Mouse (Mus musculus) forebrain, embryonic 11.5 days (tissue): ENCODE results near the gene Oosp2. TPM values are rescaled to one million over a fixed set of nuclear protein-coding genes. Genes with fewer than 3 reads are reported as not detected.

Source experiments
- ATAC-seq: fragments of 200-750 bp; cut with Nextera tagmentation; replicated peaks from 2 replicates; pipeline ENCODE4 v1.8.0; 2017; ENCODE audit warnings: moderate TSS enrichment; ENCODE audit not compliant: low FRiP score
- DNase-seq: peaks from one replicate; pipeline ENCODE4 v3.0.0-alpha.2; 2017; ENCODE audit warnings: low spot score
- H3K27ac ChIP-seq: fragments of 300-500 bp; sonication (generic); 2 replicates; pipeline ENCODE4 v1.5.1; 2014; ENCODE audit warnings: low read depth, low read length
- H3K27me3 ChIP-seq: fragments of 300-500 bp; sonication (generic); 2 replicates; pipeline ENCODE4 v1.6.1; 2014; ENCODE audit warnings: mild to moderate bottlenecking, low read length, mixed read lengths; ENCODE audit not compliant: control insufficient read depth, insufficient read depth
- H3K36me3 ChIP-seq: fragments of 300-500 bp; sonication (generic); 2 replicates; pipeline ENCODE4 v1.6.1; 2014; ENCODE audit warnings: mild to moderate bottlenecking, low read length, moderate library complexity, mixed read lengths; ENCODE audit not compliant: control insufficient read depth, insufficient read depth
- H3K4me1 ChIP-seq: fragments of 300-500 bp; sonication (generic); replicated peaks from 2 replicates; pipeline ENCODE4 v1.6.1; 2014; ENCODE audit warnings: low read length, mixed read lengths; ENCODE audit not compliant: control insufficient read depth, insufficient read depth
- H3K4me2 ChIP-seq: fragments of 300-500 bp; sonication (generic); 2 replicates; pipeline ENCODE4 v1.6.1; 2014; ENCODE audit warnings: low read depth, mild to moderate bottlenecking, low read length, moderate library complexity, mixed read lengths; ENCODE audit not compliant: severe bottlenecking
- H3K4me3 ChIP-seq: fragments of 300-500 bp; sonication (generic); 2 replicates; pipeline ENCODE4 v1.5.1; 2014; ENCODE audit warnings: low read depth, low read length
- H3K9ac ChIP-seq: fragments of 300-500 bp; sonication (generic); 2 replicates; pipeline ENCODE4 v1.6.1; 2014; ENCODE audit warnings: low read length
- H3K9me3 ChIP-seq: fragments of 300-500 bp; sonication (generic); 2 replicates; pipeline ENCODE4 v1.6.1; 2016; ENCODE audit warnings: low read length, mixed read lengths; ENCODE audit not compliant: control insufficient read depth
- WGBS: fragments of 180-500 bp; shearing (Covaris S2); extraction: QIAGEN DNeasy Blood & Tissue Kit; methylation state at CpG from one replicate; pipeline ENCODE4 v1.1.7; 2014; 5-methylcytosine and 5-hydroxymethylcytosine counted together
- polyA plus RNA-seq: library from polyadenylated mRNA; unstranded; fragments of >200 nt; fragmentation: Nextera tagmentation; extraction: Ambion mirVana; gene quantifications from 2 replicates; pipeline ENCODE4 v1.2.1, GENCODE M21; 2014

Oosp2 gene
- polyA plus RNA-seq, 1 experiment from 2014 or later = not detected

DNA sequence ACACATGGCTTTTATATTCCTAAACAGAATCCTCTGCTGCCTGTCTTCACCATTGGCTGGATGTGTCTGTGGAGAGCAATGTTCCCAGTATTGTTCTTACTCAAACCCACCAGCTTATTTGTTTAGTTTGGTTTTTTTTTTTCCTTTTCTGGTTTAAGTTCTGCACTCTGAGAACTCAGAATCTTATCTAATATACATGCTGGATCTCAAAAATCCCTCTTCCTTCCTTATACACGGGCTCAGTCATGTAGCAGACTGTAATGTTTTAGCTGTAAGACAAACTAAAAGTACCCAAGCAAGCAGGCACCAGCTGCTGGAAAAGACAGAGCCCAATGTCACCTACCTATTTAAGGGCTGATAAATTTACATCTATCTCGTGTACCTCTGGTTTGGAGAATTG is 45.6 kb downstream of the Oosp2 start:
- no peaks in the 10 kb centered on the region for H3K4me1 ChIP-seq
- no peaks in the 10 kb centered on the region for H3K36me3 ChIP-seq
- no peak overlapping the region for H3K27ac ChIP-seq
- ATAC-seq (no peak), DNase-seq (no peak)
- no peak overlapping the region for H3K4me2 ChIP-seq
- WGBS = 83% methylated on average over 2 of the region's 2 CpGs
- H3K9me3 ChIP-seq = no peaks in the 10 kb centered on the region
- H3K4me3 ChIP-seq = no peak overlapping the region
- H3K27me3 ChIP-seq = no peaks in the 10 kb centered on the region
- H3K9ac ChIP-seq = no peak overlapping the region

DNA sequence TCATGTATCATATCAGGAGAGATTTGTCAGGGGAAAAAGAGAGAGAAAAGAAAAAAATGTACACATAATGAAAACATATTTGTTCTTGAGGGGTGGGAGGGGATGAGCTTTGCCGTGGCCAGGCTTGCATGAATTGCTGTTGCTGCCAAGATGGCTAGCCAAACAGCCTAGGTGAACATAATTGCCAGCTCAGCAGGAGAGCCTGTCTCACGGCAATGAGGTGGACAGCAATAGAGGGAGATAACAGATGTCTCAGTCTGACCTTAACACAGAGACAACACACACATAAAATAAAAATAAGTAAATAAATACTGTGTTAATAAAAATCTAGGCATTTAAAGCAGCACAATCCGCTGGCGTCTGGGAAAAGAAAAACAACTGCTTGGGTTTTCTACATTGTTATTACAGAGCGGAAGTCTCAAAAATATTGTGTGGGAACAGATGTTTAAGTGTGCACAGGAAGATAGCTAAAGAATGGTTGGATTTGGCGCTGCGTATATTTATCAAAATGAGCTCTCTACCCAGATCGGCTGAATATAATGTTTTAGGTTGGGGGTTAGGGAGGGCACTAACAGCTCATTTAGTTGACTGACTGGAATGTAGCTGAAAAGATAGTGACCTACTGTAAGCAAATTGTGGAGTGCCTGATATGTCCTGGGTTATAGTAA is 46.4 kb downstream of the Oosp2 start:
- 84% methylated on average over 8 of the region's 8 CpGs for WGBS
- Histone ChIP-seq H3K4me2 (no peak overlapping the region), H3K4me1 (no peaks in the 10 kb centered on the region), H3K27ac (no peak overlapping the region), H3K27me3 (no peaks in the 10 kb centered on the region), H3K4me3 (no peak overlapping the region), H3K9ac (no peak overlapping the region), H3K9me3 (no peaks in the 10 kb centered on the region), H3K36me3 (no peaks in the 10 kb centered on the region)
- DNase-seq (no peak), ATAC-seq (no peak)

GRCm38 (mm10) chr19:11613084-11613483 is 47.3 kb downstream of the Oosp2 start:
- no peak overlapping the region for H3K4me3 ChIP-seq
- H3K4me1 ChIP-seq = no peaks in the 10 kb centered on the region
- H3K9me3 ChIP-seq = no peaks in the 10 kb centered on the region
- H3K27ac ChIP-seq = no peak overlapping the region
- H3K9ac ChIP-seq = no peak overlapping the region
- no peak overlapping the region for H3K4me2 ChIP-seq
- 94% methylated on average over 1 of the region's 1 CpGs for WGBS
- H3K27me3 ChIP-seq = no peaks in the 10 kb centered on the region
- DNase-seq (no peak), ATAC-seq (no peak)
- no peaks in the 10 kb centered on the region for H3K36me3 ChIP-seq

- Histone ChIP-seq H3K36me3 (no peaks in the 10 kb centered on the region), H3K4me1 (no peaks in the 10 kb centered on the region), H3K4me3 (no peak overlapping the region), H3K27ac (no peak overlapping the region), H3K27me3 (no peaks in the 10 kb centered on the region), H3K9ac (no peak overlapping the region), H3K4me2 (no peak overlapping the region), H3K9me3 (no peaks in the 10 kb centered on the region)
- WGBS = 62% methylated on average over 2 of the region's 2 CpGs
- ATAC-seq = no peak
- DNase-seq = no peak
Observed at GRCm38 (mm10) chr19:11612293-11612692, 48.1 kb downstream of the Oosp2 start.

DNA sequence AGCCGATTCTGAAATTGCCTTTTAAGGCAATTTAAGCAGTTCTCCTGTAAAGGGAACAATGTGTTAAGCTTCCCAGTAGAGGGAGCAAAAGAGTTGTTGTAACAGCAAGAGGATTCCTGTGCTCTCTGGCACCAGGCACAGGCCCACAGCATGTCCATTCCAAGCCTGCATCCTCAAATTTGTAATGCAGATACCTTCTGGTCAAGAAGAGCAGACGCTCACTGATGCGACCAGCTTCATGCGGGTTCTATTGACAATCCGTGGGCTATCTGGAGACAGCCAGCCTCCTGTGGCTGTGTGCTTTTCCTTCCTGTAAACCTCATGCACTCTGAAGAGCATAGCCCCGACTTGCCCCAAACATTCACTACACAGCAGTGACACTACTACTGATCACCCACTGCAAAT is 48.8 kb downstream of the Oosp2 start:
- peak; percentile 69 for ATAC-seq
- WGBS = 28% methylated on average over 6 of the region's 6 CpGs
- no peaks in the 10 kb centered on the region for H3K27me3 ChIP-seq
- no peak overlapping the region for H3K4me2 ChIP-seq
- H3K27ac ChIP-seq = no peak overlapping the region
- no peaks in the 10 kb centered on the region for H3K9me3 ChIP-seq
- peak; percentile 54 for DNase-seq
- H3K4me3 ChIP-seq = no peak overlapping the region
- H3K4me1 ChIP-seq = no peaks in the 10 kb centered on the region
- H3K9ac ChIP-seq = no peak overlapping the region
- no peaks in the 10 kb centered on the region for H3K36me3 ChIP-seq

- Histone ChIP-seq H3K4me1 (no peaks in the 10 kb centered on the region), H3K9ac (no peak overlapping the region), H3K9me3 (no peaks in the 10 kb centered on the region), H3K27ac (no peak overlapping the region), H3K4me2 (no peak overlapping the region), H3K4me3 (no peak overlapping the region), H3K27me3 (no peaks in the 10 kb centered on the region), H3K36me3 (no peaks in the 10 kb centered on the region)
- ATAC-seq (0 out of 2 replicates have a peak, but pooled peaks have one; percentile 51), DNase-seq (peak; percentile 60)
- WGBS = 14% methylated on average over 1 of the region's 1 CpGs
Observed at GRCm38 (mm10) chr19:11608172-11608571, 52.2 kb downstream of the Oosp2 start.

GRCm38 (mm10) chr19:11604603-11605002 is 55.8 kb downstream of the Oosp2 start, which contains the start of gene Ms4a6d:
Ms4a6d (minus strand) TSS chr19:11604849.
- DNase-seq (no peak), ATAC-seq (no peak)
- Histone ChIP-seq H3K27ac (no peak within 1 kb of the TSS), H3K36me3 (no peaks in the 10 kb centered on the region), H3K4me1 (no peaks in the 10 kb centered on the region), H3K4me3 (no peak within 1 kb of the TSS), H3K27me3 (no peaks in the 10 kb centered on the region), H3K9me3 (no peaks in the 10 kb centered on the region), H3K9ac (no peak within 1 kb of the TSS), H3K4me2 (no peak within 1 kb of the TSS)
- 81% methylated on average over 2 of the region's 2 CpGs for WGBS

GRCm38 (mm10) chr19:11602026-11602425 is 58.3 kb downstream of the Oosp2 start:
- Histone ChIP-seq H3K9me3 (no peaks in the 10 kb centered on the region), H3K27ac (no peak overlapping the region), H3K36me3 (no peaks in the 10 kb centered on the region), H3K9ac (no peak overlapping the region), H3K27me3 (no peaks in the 10 kb centered on the region), H3K4me3 (no peak overlapping the region), H3K4me2 (no peak overlapping the region), H3K4me1 (no peaks in the 10 kb centered on the region)
- DNase-seq = no peak
- 88% methylated on average over 2 of the region's 2 CpGs for WGBS
- ATAC-seq = no peak

DNA sequence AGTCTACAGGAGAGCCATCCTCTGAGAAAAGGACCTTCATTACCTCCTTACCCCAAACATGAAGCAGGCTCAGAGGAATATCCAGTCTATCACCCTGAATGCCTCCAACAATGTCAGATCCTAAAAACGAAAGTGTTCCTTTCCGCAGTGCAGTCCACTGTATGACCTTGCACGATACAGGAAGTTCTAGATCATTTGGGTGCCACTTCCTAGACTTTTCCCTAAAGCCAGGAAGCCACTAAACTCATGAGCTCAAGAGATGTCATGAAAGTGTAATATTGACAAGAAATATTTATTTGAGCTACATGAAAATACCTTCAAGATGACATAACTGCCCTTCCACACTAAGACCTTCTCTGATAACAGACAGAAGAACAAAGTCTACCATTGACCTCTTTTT is 59.0 kb downstream of the Oosp2 start:
- WGBS = 92% methylated on average over 3 of the region's 3 CpGs
- Histone ChIP-seq H3K27me3 (no peaks in the 10 kb centered on the region), H3K27ac (no peak overlapping the region), H3K9me3 (no peaks in the 10 kb centered on the region), H3K4me1 (no peaks in the 10 kb centered on the region), H3K4me3 (no peak overlapping the region), H3K9ac (no peak overlapping the region), H3K4me2 (no peak overlapping the region), H3K36me3 (no peaks in the 10 kb centered on the region)
- DNase-seq = no peak
- ATAC-seq = no peak
